Mouse (Mus musculus) midbrain, embryonic 16.5 days (tissue): Measurements from ENCODE around the gene Tgfbr2. TPM values are rescaled to one million over a fixed set of nuclear protein-coding genes. Genes with fewer than 3 reads are reported as not detected.

Source experiments
- ATAC-seq: fragments of 200-750 bp; cut with Nextera tagmentation; 2 replicates; pipeline ENCODE4 v1.8.0; 2017; ENCODE audit warnings: moderate TSS enrichment
- H3K27ac ChIP-seq: fragments of 300-500 bp; sonication (generic); 2 replicates; pipeline ENCODE4 v1.5.1; 2014; ENCODE audit warnings: mild to moderate bottlenecking, low read length, mixed read lengths
- H3K27me3 ChIP-seq: fragments of 300-500 bp; sonication (generic); 2 replicates; pipeline ENCODE4 v1.6.1; 2014; ENCODE audit warnings: low read depth, low read length, mixed read lengths; ENCODE audit not compliant: control insufficient read depth, insufficient read depth
- H3K36me3 ChIP-seq: fragments of 300-500 bp; sonication (generic); 2 replicates; pipeline ENCODE4 v1.6.1; 2014; ENCODE audit warnings: mild to moderate bottlenecking, low read length, moderate library complexity, mixed read lengths; ENCODE audit not compliant: control insufficient read depth, insufficient read depth
- H3K4me1 ChIP-seq: fragments of 300-500 bp; sonication (generic); 2 replicates; pipeline ENCODE4 v1.6.1; 2014; ENCODE audit warnings: mild to moderate bottlenecking, low read length, mixed read lengths; ENCODE audit not compliant: control insufficient read depth, insufficient read depth
- H3K4me2 ChIP-seq: fragments of 300-500 bp; sonication (generic); 2 replicates; pipeline ENCODE4 v1.6.1; 2014; ENCODE audit warnings: mild to moderate bottlenecking, low read length, mixed read lengths
- H3K4me3 ChIP-seq: fragments of 300-500 bp; sonication (generic); 2 replicates; pipeline ENCODE4 v1.5.1; 2014; ENCODE audit warnings: low read depth, mild to moderate bottlenecking, low read length, moderate library complexity, mixed read lengths
- H3K9ac ChIP-seq: fragments of 300-500 bp; sonication (generic); 2 replicates; pipeline ENCODE4 v1.6.1; 2014; ENCODE audit warnings: low read depth, low read length, mixed read lengths
- H3K9me3 ChIP-seq: fragments of 300-500 bp; sonication (generic); replicated peaks from 2 replicates; pipeline ENCODE4 v1.6.1; 2014; ENCODE audit warnings: mild to moderate bottlenecking, low read length, mixed read lengths; ENCODE audit not compliant: control insufficient read depth, poor library complexity, severe bottlenecking
- WGBS: fragments of 180-500 bp; shearing (Covaris S2); extraction: QIAGEN DNeasy Blood & Tissue Kit; methylation state at CpG from one replicate; pipeline ENCODE4 v1.1.7; 2014; 5-methylcytosine and 5-hydroxymethylcytosine counted together
- polyA plus RNA-seq: library from polyadenylated mRNA; unstranded; fragments of >200 nt; fragmentation: Nextera tagmentation; extraction: Ambion mirVana; gene quantifications from 2 replicates; pipeline ENCODE4 v1.2.1, GENCODE M21; 2015

Gene Tgfbr2
- polyA plus RNA-seq, 1 experiment from 2014 or later, result 7.1 TPM

- H3K27ac ChIP-seq, result no peak overlapping the region
- H3K4me3 ChIP-seq, result no peak overlapping the region
- WGBS, result 42% methylated on average over 9 of the region's 9 CpGs
- no peak for ATAC-seq
- no peak overlapping the region for H3K9ac ChIP-seq
- no peaks in the 10 kb centered on the region for H3K36me3 ChIP-seq
- no peak overlapping the region for H3K4me2 ChIP-seq
- no peaks in the 10 kb centered on the region for H3K27me3 ChIP-seq
- no peaks in the 10 kb centered on the region for H3K9me3 ChIP-seq
- peaks cover 2% of the 10 kb centered on the region for H3K4me1 ChIP-seq
Observed at GRCm38 (mm10) chr9:116199127-116199526, 24.0 kb upstream of the Tgfbr2 start.

DNA sequence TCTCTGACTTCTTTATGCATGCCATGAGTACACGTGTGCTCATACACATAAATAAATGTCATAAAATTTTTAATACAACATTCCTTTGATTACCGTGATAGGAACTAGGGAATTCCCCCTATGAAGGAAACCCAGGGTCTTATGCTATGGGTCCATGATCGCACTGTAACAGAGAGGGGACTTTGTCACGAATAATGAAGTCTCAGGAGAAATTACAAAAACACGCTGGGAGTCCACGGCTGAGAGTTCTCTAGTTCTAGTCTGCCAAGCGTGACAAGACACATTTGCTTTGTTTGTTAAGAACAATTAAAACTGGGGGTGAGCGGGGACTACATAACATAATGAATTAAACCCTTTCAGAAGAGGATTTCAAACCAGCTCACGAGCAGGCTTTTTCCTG is 23.3 kb upstream of the Tgfbr2 start:
- Histone ChIP-seq H3K27ac (no peak overlapping the region), H3K4me2 (no peak overlapping the region), H3K4me1 (peaks cover 2% of the 10 kb centered on the region), H3K9ac (no peak overlapping the region), H3K27me3 (no peaks in the 10 kb centered on the region), H3K4me3 (no peak overlapping the region), H3K9me3 (no peaks in the 10 kb centered on the region), H3K36me3 (no peaks in the 10 kb centered on the region)
- 13% methylated on average over 9 of the region's 9 CpGs for WGBS
- no peak for ATAC-seq

DNA sequence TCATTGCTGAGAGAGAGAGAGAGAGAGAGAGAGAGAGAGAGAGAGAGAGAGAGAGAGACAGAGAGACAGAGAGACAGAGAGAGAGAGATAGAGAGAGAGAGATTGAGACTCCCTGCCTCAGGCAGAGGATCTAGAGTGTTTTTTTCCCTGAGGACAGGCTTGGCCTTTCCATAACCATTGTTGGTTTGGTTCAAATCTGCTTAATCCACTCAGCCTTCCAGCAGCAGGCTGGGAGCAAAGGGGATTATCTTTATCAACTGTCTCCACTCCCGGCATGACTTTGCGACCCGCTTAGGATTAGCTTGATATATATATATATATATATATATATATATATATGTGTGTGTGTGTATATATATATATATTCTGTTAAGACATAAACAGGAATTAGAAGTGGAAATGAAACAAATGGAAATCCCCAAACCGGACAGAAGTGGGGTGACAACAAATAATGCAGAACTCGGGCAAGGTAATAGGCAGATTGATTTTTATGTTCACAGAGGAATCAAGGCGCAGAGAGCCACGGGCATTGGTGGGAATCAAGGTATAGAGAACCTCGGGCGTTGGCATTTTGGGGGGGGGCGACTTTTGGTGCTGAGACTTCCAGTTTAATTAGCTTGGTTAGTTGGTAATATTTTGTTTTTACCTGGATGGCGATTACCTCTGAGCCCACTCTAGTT is 22.5 kb upstream of the Tgfbr2 start:
- Histone ChIP-seq H3K9me3 (no peaks in the 10 kb centered on the region), H3K4me1 (peaks cover 2% of the 10 kb centered on the region), H3K36me3 (no peaks in the 10 kb centered on the region), H3K4me2 (no peak overlapping the region), H3K9ac (no peak overlapping the region), H3K27me3 (no peaks in the 10 kb centered on the region), H3K27ac (no peak overlapping the region), H3K4me3 (no peak overlapping the region)
- 64% methylated on average over 11 of the region's 11 CpGs for WGBS
- no peak for ATAC-seq

GRCm38 (mm10) chr9:116193889-116194450 is 18.8 kb upstream of the Tgfbr2 start:
- H3K27ac ChIP-seq, result no peak overlapping the region
- ATAC-seq, result no peak
- 80% methylated on average over 4 of the region's 4 CpGs for WGBS

DNA sequence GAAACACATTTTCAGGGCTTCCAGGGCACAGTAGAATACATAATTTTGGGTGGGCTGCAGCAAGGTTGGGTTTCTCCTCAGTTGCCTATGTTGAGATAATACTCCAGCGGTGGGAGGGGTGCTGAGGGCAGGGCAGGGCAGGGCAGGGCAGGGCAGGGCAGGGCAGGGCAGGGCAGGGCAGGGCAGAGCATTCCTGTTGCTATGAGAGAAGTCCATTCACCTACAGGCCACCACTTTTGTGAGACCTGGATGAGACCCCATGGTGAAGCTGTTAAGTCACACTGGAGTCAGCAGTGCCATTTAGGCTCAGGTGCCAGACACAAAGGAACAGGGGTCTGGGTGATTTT is 18.3 kb upstream of the Tgfbr2 start:
- Histone ChIP-seq H3K9ac (no peak overlapping the region), H3K4me3 (no peak overlapping the region), H3K9me3 (no peaks in the 10 kb centered on the region), H3K27me3 (no peaks in the 10 kb centered on the region), H3K4me1 (peaks cover under 1% of the 10 kb centered on the region), H3K36me3 (no peaks in the 10 kb centered on the region), H3K27ac (no peak overlapping the region), H3K4me2 (no peak overlapping the region)
- WGBS, result 82% methylated on average over 1 of the region's 1 CpGs
- ATAC-seq, result no peak

More at GRCm38 (mm10) chr9:116193889-116194450, 18.8 kb upstream of the Tgfbr2 start:
- H3K4me1 ChIP-seq, result peaks cover 2% of the 10 kb centered on the region
- no peak overlapping the region for H3K4me3 ChIP-seq
- H3K4me2 ChIP-seq, result no peak overlapping the region
- H3K9me3 ChIP-seq, result no peaks in the 10 kb centered on the region
- H3K27me3 ChIP-seq, result no peaks in the 10 kb centered on the region
- H3K36me3 ChIP-seq, result no peaks in the 10 kb centered on the region
- no peak overlapping the region for H3K9ac ChIP-seq

GRCm38 (mm10) chr9:116192826-116193534 is 17.8 kb upstream of the Tgfbr2 start:
- Histone ChIP-seq H3K9ac (no peak overlapping the region), H3K36me3 (no peaks in the 10 kb centered on the region), H3K4me3 (no peak overlapping the region), H3K4me1 (no peaks in the 10 kb centered on the region; the same call in 1 of the 2 replicates), H3K27me3 (no peaks in the 10 kb centered on the region), H3K4me2 (no peak overlapping the region), H3K9me3 (no peaks in the 10 kb centered on the region), H3K27ac (no peak overlapping the region)
- ATAC-seq, result no peak
- 95% methylated on average over 12 of the region's 12 CpGs for WGBS

- no peak overlapping the region for H3K9ac ChIP-seq
- ATAC-seq, result no peak
- 89% methylated on average over 7 of the region's 7 CpGs for WGBS
Observed at GRCm38 (mm10) chr9:116192253-116192652, 17.1 kb upstream of the Tgfbr2 start.

GRCm38 (mm10) chr9:116189831-116190230 is 14.7 kb upstream of the Tgfbr2 start:
- no peak for ATAC-seq
- no peak overlapping the region for H3K4me2 ChIP-seq
- no peaks in the 10 kb centered on the region for H3K27me3 ChIP-seq
- H3K36me3 ChIP-seq, result no peaks in the 10 kb centered on the region
- H3K9ac ChIP-seq, result no peak overlapping the region
- WGBS, result 86% methylated on average over 4 of the region's 4 CpGs
- no peak overlapping the region for H3K27ac ChIP-seq
- H3K4me3 ChIP-seq, result no peak overlapping the region
- H3K9me3 ChIP-seq, result no peaks in the 10 kb centered on the region
- no peaks in the 10 kb centered on the region for H3K4me1 ChIP-seq

More at GRCm38 (mm10) chr9:116192253-116192652, 17.1 kb upstream of the Tgfbr2 start:
- H3K27ac ChIP-seq, result no peak overlapping the region
- H3K4me1 ChIP-seq, result no peaks in the 10 kb centered on the region
- H3K27me3 ChIP-seq, result no peaks in the 10 kb centered on the region
- no peaks in the 10 kb centered on the region for H3K9me3 ChIP-seq
- no peak overlapping the region for H3K4me2 ChIP-seq
- no peaks in the 10 kb centered on the region for H3K36me3 ChIP-seq
- H3K4me3 ChIP-seq, result no peak overlapping the region
